Mouse (Mus musculus) erythroblast, adult 5-6 weeks (primary cell): ENCODE measurements around the gene Gng3. TPM values are rescaled to one million over a fixed set of nuclear protein-coding genes. Genes with fewer than 3 reads are reported as not detected.

Experiments used
- ATAC-seq: replicated peaks from 2 replicates; pipeline ENCODE4 v1.8.0; 2016; ENCODE audit warnings: moderate number of reproducible peaks, mild to moderate bottlenecking, moderate TSS enrichment, inconsistent platforms; ENCODE audit not compliant: poor library complexity, low FRiP score, severe bottlenecking
- total RNA-seq, 2 experiments: library from RNA; stranded (forward) in 1 of 2; stranded (reverse) in 1 of 2; fragments of 150-400 nt in 1 of 2; fragments of 200-764, 138-1000 nt in 1 of 2; gene quantifications; 2 replicates each; pipeline versions ENCODE4 v1.2.3 to v1.2.4; 2015 to 2017; ENCODE audit warnings: low replicate concordance in 2 of 2

Gng3 gene
- total RNA-seq, 2 experiments from 2014 or later, result not detected

DNA sequence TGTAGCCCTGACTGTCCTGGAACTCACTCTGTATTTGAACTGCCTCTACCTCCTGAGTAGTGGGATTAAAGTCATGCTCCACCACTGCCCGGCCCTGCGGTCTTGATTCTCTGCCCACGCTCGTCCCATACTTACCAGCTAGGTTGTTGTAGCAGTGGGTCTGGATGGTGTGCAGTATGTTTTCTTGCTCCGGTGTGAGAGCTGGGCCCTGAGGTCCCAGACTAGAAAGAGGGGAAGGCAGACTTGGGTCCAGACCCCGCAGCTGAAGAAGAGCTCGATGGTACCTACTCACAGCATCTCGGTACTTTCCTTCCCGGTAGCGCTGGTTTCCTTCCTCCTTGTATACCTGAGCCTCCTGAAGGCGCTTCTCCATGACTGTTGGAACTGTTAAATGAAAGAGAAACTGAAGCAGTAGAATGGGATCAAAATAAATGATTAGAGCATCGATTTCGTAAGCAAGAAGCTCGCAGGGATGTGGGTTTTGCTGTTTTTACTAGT, 20.6 kb downstream of the Gng3 start:
- no peak for ATAC-seq

DNA sequence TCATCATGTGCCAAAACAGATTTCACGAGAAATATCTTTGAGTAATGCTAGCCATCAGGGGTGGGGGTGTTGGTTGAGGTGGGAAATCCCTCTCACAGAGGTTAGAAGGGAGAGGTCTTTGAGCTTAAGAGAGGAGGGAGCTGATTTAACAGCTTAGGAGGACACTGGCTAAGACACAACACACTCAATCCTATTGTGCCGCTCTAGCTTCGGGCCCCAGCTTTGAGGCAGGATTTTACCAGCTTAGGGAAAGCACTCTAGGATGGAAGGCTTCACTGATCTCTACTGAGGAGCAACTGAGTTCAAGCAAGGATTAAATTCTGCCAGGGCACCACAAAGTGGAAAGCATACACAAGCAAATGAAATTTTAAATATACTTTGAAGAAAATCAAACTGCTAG, 22.0 kb downstream of the Gng3 start:
- no peak for ATAC-seq

DNA sequence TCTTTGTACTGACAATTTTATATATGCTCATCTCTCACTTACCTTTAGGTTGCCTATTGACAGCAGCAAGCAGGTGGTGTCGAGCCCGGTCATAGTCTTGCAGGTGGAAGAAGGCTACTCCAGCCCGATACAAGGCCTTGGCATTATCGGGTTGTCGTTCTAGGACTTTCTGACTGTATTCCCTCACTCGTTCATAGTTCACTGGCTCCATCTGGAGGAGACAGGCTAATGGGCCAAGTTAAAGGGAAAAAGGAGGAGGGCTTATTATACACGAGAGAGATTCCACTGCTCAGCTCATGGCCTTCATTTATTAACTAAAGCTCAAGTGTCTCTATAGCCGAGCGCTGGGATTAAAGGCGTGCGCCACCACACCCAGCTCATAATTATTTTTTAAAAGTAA, 23.2 kb downstream of the Gng3 start:
- ATAC-seq, result no peak

DNA sequence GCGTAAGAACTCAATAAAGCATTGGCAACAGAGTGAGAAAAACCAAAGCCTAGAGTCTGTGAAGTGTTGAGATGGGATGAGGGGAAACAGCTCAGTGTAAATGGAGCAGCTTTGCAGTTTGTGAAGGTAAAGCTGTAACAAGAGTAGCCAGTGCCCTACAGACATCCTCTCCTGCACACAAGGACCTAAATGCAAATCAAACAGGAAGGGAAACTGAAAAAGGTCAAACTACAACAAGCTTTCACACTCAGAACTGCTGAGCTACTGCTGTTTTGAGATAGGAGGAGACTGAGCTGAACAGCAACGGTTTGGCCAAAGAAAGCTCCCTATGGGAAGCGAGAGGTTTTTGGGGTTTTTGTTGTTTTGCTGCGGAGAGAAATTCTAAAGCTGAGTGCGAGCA, 32.2 kb downstream of the Gng3 start:
- ATAC-seq, result no peak

DNA sequence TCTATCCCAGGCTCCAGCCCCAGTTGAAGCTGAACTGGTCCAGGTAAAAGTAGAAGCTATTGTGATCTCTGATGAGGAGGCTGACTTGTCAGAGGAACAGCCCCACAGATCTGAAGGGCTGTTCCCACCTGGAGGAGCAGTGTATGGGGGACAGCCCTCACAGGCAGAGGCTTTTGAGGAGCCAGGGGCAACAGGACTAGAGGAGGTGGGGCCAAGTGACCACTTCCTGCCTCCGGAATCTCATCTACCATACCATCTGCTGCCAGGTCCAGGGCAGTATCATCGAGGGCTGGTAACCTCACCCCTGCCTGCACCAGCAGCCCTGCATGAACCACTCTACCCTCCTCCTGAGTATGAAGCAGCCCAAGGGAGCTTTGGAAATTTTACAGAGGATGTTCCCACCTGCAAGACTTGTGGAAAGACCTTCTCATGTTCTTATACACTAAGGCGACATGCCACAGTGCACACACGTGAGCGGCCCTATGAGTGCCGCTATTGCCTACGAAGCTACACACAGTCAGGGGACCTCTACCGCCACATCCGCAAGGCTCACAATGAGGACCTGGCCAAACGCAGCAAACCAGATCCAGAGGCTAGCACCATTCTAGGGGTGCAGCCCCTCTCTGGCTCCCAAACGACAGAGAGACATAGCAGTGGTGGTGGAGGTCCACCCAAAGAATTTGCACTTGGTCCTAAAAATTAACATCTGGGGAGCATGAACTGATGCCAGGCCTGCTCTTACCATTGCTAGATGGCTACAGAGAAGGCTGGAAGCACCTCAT, 34.9 kb downstream of the Gng3 start:
- ATAC-seq, result no peak

DNA sequence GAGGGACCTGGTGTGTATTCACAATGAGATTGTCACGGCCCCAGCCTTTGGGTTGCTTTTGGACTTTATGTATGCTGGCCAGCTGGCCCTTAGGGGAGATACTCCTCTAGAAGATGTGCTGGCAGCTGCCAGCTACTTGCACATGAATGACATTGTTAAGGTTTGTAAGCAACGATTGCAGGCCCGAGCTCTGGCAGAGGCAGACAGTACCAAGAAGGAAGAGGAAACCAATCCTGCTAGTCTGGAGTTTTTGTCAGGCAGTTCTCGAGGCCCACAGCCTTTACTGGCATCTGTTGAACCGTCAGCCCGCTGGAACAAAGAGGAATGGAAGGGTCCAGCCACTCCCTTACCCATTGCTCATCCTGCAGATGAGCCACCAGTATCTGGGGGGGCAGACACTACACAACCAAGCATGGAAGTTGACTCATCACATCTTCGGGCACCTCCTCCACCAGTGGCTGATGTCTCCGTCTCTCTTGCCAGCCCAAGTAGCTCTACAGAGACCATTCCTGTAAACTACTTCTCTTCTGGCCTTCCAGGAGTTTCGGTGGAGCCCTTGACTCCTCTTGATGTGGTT, 35.7 kb downstream of the Gng3 start:
- ATAC-seq, result no peak

DNA sequence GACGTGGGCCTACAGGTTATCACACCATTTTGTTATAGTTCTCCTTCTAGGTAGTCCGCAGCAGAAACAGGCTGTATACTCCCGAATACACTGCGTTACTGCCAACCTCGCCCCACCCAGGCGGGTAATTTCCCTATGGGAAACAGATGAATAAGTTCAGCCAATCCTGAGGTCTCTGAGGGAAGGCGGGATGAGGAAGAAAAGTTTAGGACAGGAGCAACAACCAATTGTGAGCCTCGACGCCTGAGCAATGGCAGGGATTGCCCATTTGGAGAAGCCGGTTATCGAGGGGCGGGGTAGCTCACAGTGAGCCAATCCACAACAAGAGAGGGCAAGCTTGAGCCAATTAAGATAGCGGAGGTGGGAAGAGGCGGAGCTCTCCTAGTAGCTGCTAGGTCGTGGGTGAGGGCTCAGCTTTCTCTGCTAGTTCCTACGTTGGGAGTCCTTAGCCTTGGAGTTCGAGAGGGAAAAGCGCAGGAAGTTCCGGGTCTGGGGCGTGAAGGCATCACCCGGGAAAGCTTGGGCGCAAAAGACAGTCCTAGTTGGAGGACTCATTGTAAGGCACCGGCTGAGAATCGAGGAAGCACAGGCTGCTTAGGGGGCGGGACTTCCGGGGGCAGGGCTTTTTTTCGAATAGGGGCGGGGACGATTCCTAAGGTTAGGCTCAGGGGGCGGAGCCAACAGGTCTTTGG, 36.7 kb downstream of the Gng3 start, which contains the start of gene Zbtb3:
Gene Zbtb3, plus strand, starts transcription at position 426 of the 692 bp plus-strand sequence.
- ATAC-seq, result peak; percentile 91

DNA sequence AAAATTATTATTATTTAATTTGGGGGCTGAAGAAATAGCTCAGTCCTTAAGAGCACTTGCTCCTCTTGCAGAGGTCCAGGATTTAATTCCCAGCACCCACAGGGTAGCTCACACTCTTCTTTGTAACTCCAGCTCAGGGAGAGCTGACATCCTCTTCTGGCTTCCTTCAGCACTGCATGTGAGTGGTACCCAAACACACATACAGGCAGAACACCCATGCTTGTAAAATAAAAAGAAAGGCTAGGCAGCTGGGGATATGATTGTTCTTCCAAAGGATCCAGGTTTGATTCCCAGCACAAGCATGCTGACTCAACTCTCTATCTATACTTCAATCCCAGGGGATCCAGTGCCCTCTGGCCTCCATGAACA, 40.1 kb downstream of the Gng3 start:
- ATAC-seq, result no peak

DNA sequence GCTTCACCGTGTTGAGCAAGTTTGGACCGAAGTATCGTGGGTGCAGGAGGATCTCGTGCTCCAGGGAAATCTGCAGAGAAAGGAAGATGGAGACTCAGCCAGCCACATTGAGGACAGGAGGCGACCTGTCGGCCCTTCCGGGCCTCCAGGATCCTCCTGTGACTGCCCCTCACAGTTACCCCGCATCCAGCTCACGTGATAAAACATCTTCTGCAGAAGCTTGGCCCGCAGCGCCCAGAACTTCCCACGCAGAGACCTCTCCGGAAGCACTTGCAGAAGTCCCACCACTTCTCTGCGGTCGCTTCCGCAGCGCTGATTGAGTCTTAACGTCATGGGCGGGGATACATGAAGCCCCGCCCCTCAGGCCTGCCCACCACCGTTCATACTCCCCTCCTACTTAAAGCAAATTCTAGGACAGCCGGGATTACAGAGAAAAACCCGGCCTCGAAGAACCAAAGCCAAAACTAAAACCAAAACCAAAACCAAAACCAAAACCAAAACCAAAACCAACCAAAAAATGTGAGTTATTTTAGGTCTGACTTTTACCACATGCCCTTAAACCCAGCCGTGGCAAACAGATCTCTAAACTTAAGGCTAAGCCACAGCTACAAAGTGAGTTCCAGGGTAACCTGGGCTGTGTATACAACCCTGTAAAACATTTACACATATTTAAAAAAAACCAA, 40.6 kb downstream of the Gng3 start, which contains the start of gene Polr2g:
Gene Polr2g, minus strand, starts transcription at position 314 of the 683 bp plus-strand sequence.
- peak; percentile 77 for ATAC-seq

DNA sequence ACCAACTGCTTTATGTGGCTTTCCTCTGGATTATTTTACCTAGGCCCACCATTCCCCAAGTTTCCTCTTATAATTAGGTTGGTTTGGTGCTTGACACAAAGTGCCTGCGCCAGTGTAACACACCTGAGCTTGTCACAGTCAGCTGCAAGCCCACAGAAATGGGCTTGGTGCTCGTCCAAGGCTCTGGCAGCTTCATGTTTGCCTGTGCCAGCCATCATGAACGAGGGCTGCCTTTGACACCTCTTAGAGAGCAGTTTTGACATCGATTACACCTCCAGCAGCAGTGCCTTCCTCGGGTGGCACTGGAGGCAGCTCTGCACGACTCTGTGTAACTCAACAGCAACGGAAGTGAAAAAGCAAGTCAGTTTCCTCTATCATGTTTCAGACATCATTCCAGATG, 48.8 kb downstream of the Gng3 start:
- ATAC-seq, result no peak

DNA sequence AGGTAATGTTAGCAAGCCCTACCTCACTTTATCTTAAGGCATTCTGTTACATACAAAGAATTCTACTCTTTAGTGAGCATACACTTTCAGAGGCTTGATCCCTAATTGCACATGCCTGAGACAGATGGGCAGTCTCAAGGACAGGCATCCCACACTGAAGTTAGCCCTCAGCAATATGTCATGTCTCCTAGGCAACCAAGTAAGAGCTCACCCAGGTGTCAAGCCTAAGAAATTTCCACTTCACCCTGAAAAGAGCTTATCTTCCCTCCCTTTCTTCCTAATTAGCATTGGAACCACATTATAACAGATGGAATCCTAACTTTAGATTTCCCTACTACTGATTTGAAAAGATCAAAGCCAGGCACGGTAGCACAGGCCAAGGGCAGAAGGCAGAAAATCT, 49.8 kb downstream of the Gng3 start:
- no peak for ATAC-seq

DNA sequence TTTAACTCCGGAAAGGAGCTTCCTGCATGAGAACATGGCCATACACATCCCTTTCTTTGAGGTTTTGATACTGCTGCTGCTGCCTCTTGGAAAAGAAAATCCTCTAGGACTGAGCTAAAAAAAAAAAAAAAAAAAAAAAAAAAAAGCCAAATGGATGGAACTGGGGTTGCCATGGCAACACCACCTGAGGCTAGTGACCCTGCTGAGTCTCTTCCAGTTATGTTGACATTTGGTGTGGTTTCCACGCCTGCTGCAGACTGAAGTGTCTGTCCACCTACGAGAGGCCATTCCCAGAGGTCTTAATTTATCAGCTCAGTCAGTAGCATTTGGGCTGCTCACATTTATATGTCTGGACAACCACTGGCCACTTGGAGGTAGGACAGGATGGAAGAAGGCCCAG, 50.5 kb downstream of the Gng3 start:
- no peak for ATAC-seq

Other genes starting within 250 kb of the Gng3 start
Only the 30 nearest of the 34 such genes appear.
- 150 and 218 TPM in 2 replicates for gene Slc3a2, start 115.8 kb downstream of the Gng3 start, total RNA-seq (2015; ENCODE audit: low replicate concordance)
- 337 and 409 TPM in 2 replicates for gene Slc3a2, start 115.8 kb downstream of the Gng3 start, total RNA-seq (2017; ENCODE audit: low replicate concordance)
- 7.9 and 61.9 TPM in 2 replicates for gene Wdr74, start 103.4 kb downstream of the Gng3 start, total RNA-seq (2015; ENCODE audit: low replicate concordance)
- gene Wdr74, start 103.4 kb downstream of the Gng3 start, total RNA-seq (2017; ENCODE audit: low replicate concordance), result 15.3 and 18.3 TPM in 2 replicates
- not detected in 2 replicates for gene 1700092M07Rik, start 98.5 kb downstream of the Gng3 start, total RNA-seq (2015; ENCODE audit: low replicate concordance)
- not detected in 2 replicates for gene 1700092M07Rik, start 98.5 kb downstream of the Gng3 start, total RNA-seq (2017; ENCODE audit: low replicate concordance)
- gene Stx5a, start 97.8 kb downstream of the Gng3 start, total RNA-seq (2015; ENCODE audit: low replicate concordance), result 105 and 119 TPM in 2 replicates
- 161 and 226 TPM in 2 replicates for gene Stx5a, start 97.8 kb downstream of the Gng3 start, total RNA-seq (2017; ENCODE audit: low replicate concordance)
- gene Nxf1, start 82.1 kb downstream of the Gng3 start, total RNA-seq (2015; ENCODE audit: low replicate concordance), result 135 and 146 TPM in 2 replicates
- 35.0 and 81.7 TPM in 2 replicates for gene Nxf1, start 82.1 kb downstream of the Gng3 start, total RNA-seq (2017; ENCODE audit: low replicate concordance)
- gene Tmem223, start 68.2 kb downstream of the Gng3 start, total RNA-seq (2015; ENCODE audit: low replicate concordance), result 9.4 and 11.0 TPM in 2 replicates
- gene Tmem223, start 68.2 kb downstream of the Gng3 start, total RNA-seq (2017; ENCODE audit: low replicate concordance), result 3.1 and 6.8 TPM in 2 replicates
- 55.1 and 59.6 TPM in 2 replicates for gene Tmem179b, start 64.7 kb downstream of the Gng3 start, total RNA-seq (2015; ENCODE audit: low replicate concordance)
- gene Tmem179b, start 64.7 kb downstream of the Gng3 start, total RNA-seq (2017; ENCODE audit: low replicate concordance), result 24.3 and 37.4 TPM in 2 replicates
- 1.2 and 5.9 TPM in 2 replicates for gene Taf6l, start 52.8 kb downstream of the Gng3 start, total RNA-seq (2015; ENCODE audit: low replicate concordance)
- gene Taf6l, start 52.8 kb downstream of the Gng3 start, total RNA-seq (2017; ENCODE audit: low replicate concordance), result 1.0 and 9.5 TPM in 2 replicates
- gene Polr2g, start 40.6 kb downstream of the Gng3 start, total RNA-seq (2015; ENCODE audit: low replicate concordance), result 21.5 and 23.0 TPM in 2 replicates
- gene Polr2g, start 40.6 kb downstream of the Gng3 start, total RNA-seq (2017; ENCODE audit: low replicate concordance), result 9.9 and 20.1 TPM in 2 replicates
- gene Zbtb3, start 36.6 kb downstream of the Gng3 start, total RNA-seq (2015; ENCODE audit: low replicate concordance), result 0.42 TPM in 1 of 2 replicates, not detected in the other
- gene Zbtb3, start 36.6 kb downstream of the Gng3 start, total RNA-seq (2017; ENCODE audit: low replicate concordance), result 0.60 TPM in 1 of 2 replicates, not detected in the other
- gene Ttc9c, start 19.9 kb downstream of the Gng3 start, total RNA-seq (2015; ENCODE audit: low replicate concordance), result 10.0 and 13.6 TPM in 2 replicates
- 13.8 and 20.1 TPM in 2 replicates for gene Ttc9c, start 19.9 kb downstream of the Gng3 start, total RNA-seq (2017; ENCODE audit: low replicate concordance)
- gene Hnrnpul2, start 19.2 kb downstream of the Gng3 start, total RNA-seq (2015; ENCODE audit: low replicate concordance), result 14.4 and 27.4 TPM in 2 replicates
- 42.6 and 58.0 TPM in 2 replicates for gene Hnrnpul2, start 19.2 kb downstream of the Gng3 start, total RNA-seq (2017; ENCODE audit: low replicate concordance)
- gene AC129217.1, start 9.4 kb downstream of the Gng3 start, total RNA-seq (2015; ENCODE audit: low replicate concordance), result 4.2 TPM in 1 of 2 replicates, not detected in the other
- 14.8 TPM in 1 of 2 replicates, not detected in the other for gene AC129217.1, start 9.4 kb downstream of the Gng3 start, total RNA-seq (2017; ENCODE audit: low replicate concordance)
- 28.8 and 40.3 TPM in 2 replicates for gene Bscl2, start 1.7 kb downstream of the Gng3 start, total RNA-seq (2015; ENCODE audit: low replicate concordance)
- gene Bscl2, start 1.7 kb downstream of the Gng3 start, total RNA-seq (2017; ENCODE audit: low replicate concordance), result 12.7 and 16.4 TPM in 2 replicates
- gene Lrrn4cl, start 11.6 kb upstream of the Gng3 start, total RNA-seq (2015; ENCODE audit: low replicate concordance), result not detected in 2 replicates
- gene Lrrn4cl, start 11.6 kb upstream of the Gng3 start, total RNA-seq (2017; ENCODE audit: low replicate concordance), result not detected in 2 replicates
- 18.6 and 20.6 TPM in 2 replicates for gene Ubxn1, start 32.3 kb upstream of the Gng3 start, total RNA-seq (2015; ENCODE audit: low replicate concordance)
- 43.0 and 65.7 TPM in 2 replicates for gene Ubxn1, start 32.3 kb upstream of the Gng3 start, total RNA-seq (2017; ENCODE audit: low replicate concordance)
- gene Uqcc3, start 41.7 kb upstream of the Gng3 start, total RNA-seq (2015; ENCODE audit: low replicate concordance), result 1.5 and 8.4 TPM in 2 replicates
- gene Uqcc3, start 41.7 kb upstream of the Gng3 start, total RNA-seq (2017; ENCODE audit: low replicate concordance), result 11.8 and 12.3 TPM in 2 replicates
- 24.2 and 24.4 TPM in 2 replicates for gene Lbhd1, start 44.5 kb upstream of the Gng3 start, total RNA-seq (2015; ENCODE audit: low replicate concordance)
- 6.0 and 23.1 TPM in 2 replicates for gene Lbhd1, start 44.5 kb upstream of the Gng3 start, total RNA-seq (2017; ENCODE audit: low replicate concordance)
- not detected in 2 replicates for gene Gm49403, start 44.7 kb upstream of the Gng3 start, total RNA-seq (2015; ENCODE audit: low replicate concordance)
- not detected in 2 replicates for gene Gm49403, start 44.7 kb upstream of the Gng3 start, total RNA-seq (2017; ENCODE audit: low replicate concordance)
- gene 1810009A15Rik, start 49.7 kb upstream of the Gng3 start, total RNA-seq (2015; ENCODE audit: low replicate concordance), result 14.6 and 21.3 TPM in 2 replicates
- gene 1810009A15Rik, start 49.7 kb upstream of the Gng3 start, total RNA-seq (2017; ENCODE audit: low replicate concordance), result 13.5 and 23.3 TPM in 2 replicates
- not detected in 2 replicates for gene Gm49416, start 49.7 kb upstream of the Gng3 start, total RNA-seq (2015; ENCODE audit: low replicate concordance)
- gene Gm49416, start 49.7 kb upstream of the Gng3 start, total RNA-seq (2017; ENCODE audit: low replicate concordance), result not detected in 2 replicates
- 2.3 and 7.1 TPM in 2 replicates for gene Ints5, start 53.8 kb upstream of the Gng3 start, total RNA-seq (2015; ENCODE audit: low replicate concordance)
- 4.7 and 5.4 TPM in 2 replicates for gene Ints5, start 53.8 kb upstream of the Gng3 start, total RNA-seq (2017; ENCODE audit: low replicate concordance)
- 12.7 and 20.9 TPM in 2 replicates for gene Ganab, start 58.9 kb upstream of the Gng3 start, total RNA-seq (2015; ENCODE audit: low replicate concordance)
- 19.5 and 20.4 TPM in 2 replicates for gene Ganab, start 58.9 kb upstream of the Gng3 start, total RNA-seq (2017; ENCODE audit: low replicate concordance)
- gene B3gat3, start 81.2 kb upstream of the Gng3 start, total RNA-seq (2015; ENCODE audit: low replicate concordance), result 12.5 and 14.2 TPM in 2 replicates
- gene B3gat3, start 81.2 kb upstream of the Gng3 start, total RNA-seq (2017; ENCODE audit: low replicate concordance), result 11.1 and 12.4 TPM in 2 replicates
- gene Rom1, start 90.2 kb upstream of the Gng3 start, total RNA-seq (2015; ENCODE audit: low replicate concordance), result 1.2 TPM in 1 of 2 replicates, not detected in the other
- gene Rom1, start 90.2 kb upstream of the Gng3 start, total RNA-seq (2017; ENCODE audit: low replicate concordance), result 1.7 and 3.0 TPM in 2 replicates
- 1.7 and 4.8 TPM in 2 replicates for gene Eml3, start 90.4 kb upstream of the Gng3 start, total RNA-seq (2015; ENCODE audit: low replicate concordance)
- gene Eml3, start 90.4 kb upstream of the Gng3 start, total RNA-seq (2017; ENCODE audit: low replicate concordance), result 6.3 and 8.3 TPM in 2 replicates
- 16.9 and 22.8 TPM in 2 replicates for gene Mta2, start 102.7 kb upstream of the Gng3 start, total RNA-seq (2015; ENCODE audit: low replicate concordance)
- gene Mta2, start 102.7 kb upstream of the Gng3 start, total RNA-seq (2017; ENCODE audit: low replicate concordance), result 39.5 and 54.4 TPM in 2 replicates
- 1.0 and 2.7 TPM in 2 replicates for gene Tut1, start 114.7 kb upstream of the Gng3 start, total RNA-seq (2015; ENCODE audit: low replicate concordance)
- 2.3 and 6.8 TPM in 2 replicates for gene Tut1, start 114.7 kb upstream of the Gng3 start, total RNA-seq (2017; ENCODE audit: low replicate concordance)
- gene Eef1g, start 127.8 kb upstream of the Gng3 start, total RNA-seq (2015; ENCODE audit: low replicate concordance), result 181 and 213 TPM in 2 replicates
- 105 and 149 TPM in 2 replicates for gene Eef1g, start 127.8 kb upstream of the Gng3 start, total RNA-seq (2017; ENCODE audit: low replicate concordance)
- gene Ahnak, start 150.1 kb upstream of the Gng3 start, total RNA-seq (2015; ENCODE audit: low replicate concordance), result 19.0 and 20.0 TPM in 2 replicates
- 24.3 and 30.2 TPM in 2 replicates for gene Ahnak, start 150.1 kb upstream of the Gng3 start, total RNA-seq (2017; ENCODE audit: low replicate concordance)